Mouse (Mus musculus) C2C12 (cell line): Measurements from ENCODE around the gene Efcab14.

Experiments used
- CEBPB ChIP-seq: IDR thresholded peaks from one replicate; pipeline ENCODE4 v1.6.1; 2011; ENCODE audit warnings: low read depth, mild to moderate bottlenecking, control low read depth, moderate library complexity
- CTCF ChIP-seq: IDR thresholded peaks from one replicate; pipeline ENCODE4 v1.5.1; 2011; ENCODE audit not compliant: control insufficient read depth, insufficient read depth, insufficient read length
- FOSL1 ChIP-seq: IDR thresholded peaks from one replicate; pipeline ENCODE4 v1.8.0; 2011; ENCODE audit warnings: mild to moderate bottlenecking, low read length; ENCODE audit not compliant: poor library complexity, insufficient read depth, severe bottlenecking
- MAX ChIP-seq: IDR thresholded peaks from one replicate; pipeline ENCODE4 v1.6.1; 2011; ENCODE audit warnings: mild to moderate bottlenecking, control low read depth
- MYOD1 ChIP-seq: IDR thresholded peaks from one replicate; pipeline ENCODE4 v1.6.1; 2011; ENCODE audit warnings: low read depth; ENCODE audit not compliant: control insufficient read depth, insufficient read length
- MYOG ChIP-seq: IDR thresholded peaks from one replicate; pipeline ENCODE4 v1.6.1; 2011; ENCODE audit not compliant: control insufficient read depth, insufficient read length; ENCODE audit errors: extremely low read depth
- USF1 ChIP-seq: IDR thresholded peaks from one replicate; pipeline ENCODE4 v1.6.1; 2011; ENCODE audit warnings: low read depth, mild to moderate bottlenecking, control low read depth, moderate library complexity

DNA sequence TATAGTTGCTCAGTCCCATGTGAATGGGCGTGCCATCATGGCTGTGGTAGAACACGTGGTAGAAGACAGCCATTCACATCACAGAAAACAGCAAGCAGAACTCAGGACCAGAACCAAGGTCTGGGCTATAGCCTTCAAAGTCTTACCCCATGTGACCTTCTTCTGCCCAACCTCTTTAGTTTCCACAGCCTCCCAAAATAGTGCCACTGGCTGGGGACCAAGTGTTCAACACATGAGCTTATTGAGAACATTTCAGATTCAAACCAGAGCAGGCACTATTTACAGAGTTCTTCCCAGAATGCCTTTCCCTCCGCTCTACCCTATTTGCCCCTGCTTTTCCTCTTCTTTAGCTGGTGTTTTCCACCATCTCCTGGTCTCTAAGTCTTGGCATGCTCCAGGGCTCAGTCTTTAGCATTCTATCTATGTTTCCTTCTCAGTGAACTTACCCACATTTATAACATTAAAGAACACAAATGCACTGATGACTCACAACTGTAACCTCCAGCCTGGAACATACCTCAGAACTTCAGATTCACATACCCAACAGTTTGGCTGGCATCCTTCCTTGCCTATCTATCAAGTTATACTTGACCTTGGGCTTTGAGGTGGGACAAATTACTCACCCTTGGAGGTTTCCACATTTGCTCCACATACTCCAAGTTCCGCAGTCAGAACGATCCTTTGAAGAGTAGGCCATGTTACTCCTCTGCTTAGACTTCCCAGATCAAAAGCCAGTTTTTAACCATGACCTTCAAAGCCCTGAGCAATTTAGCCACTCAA, 44.7 kb downstream of the Efcab14 start:
- TF ChIP-seq MAX = no peak
- TF ChIP-seq CTCF = no peak
- no peak for TF ChIP-seq MYOG
- TF ChIP-seq MYOD1 = no peak
- no peak for TF ChIP-seq USF1
- TF ChIP-seq CEBPB = no peak
- no peak for TF ChIP-seq FOSL1
